Mouse (Mus musculus) liver, adult 2 months (tissue): ENCODE results near the gene Wdr11.

Experiments
- CTCF ChIP-seq: fragments of 200-500 bp; IDR thresholded peaks from 2 replicates; pipeline ENCODE4 v1.5.1; 2011; ENCODE audit warnings: low read depth, low read length, control low read depth
- POLR2A ChIP-seq: fragments of 200-500 bp; IDR thresholded peaks from 2 replicates; pipeline ENCODE4 v1.6.1; 2011; ENCODE audit warnings: low read length, control low read depth; ENCODE audit not compliant: insufficient read depth; ENCODE audit errors: extremely low read depth

- no peak for TF ChIP-seq CTCF
- no peak for TF ChIP-seq POLR2A
These were observed 45.3 kb downstream of the Wdr11 start for GRCm38 (mm10) chr7:129636992-129637391.
